Mouse (Mus musculus) left cerebral cortex, postnatal 14 days (tissue): ENCODE results near the gene Zyx. TPM values are rescaled to one million over a fixed set of nuclear protein-coding genes. Genes with fewer than 3 reads are reported as not detected.
A peak's percentile ranks its signal among the peaks of the same experiment; 100 is the strongest.

Source experiments
- DNase-seq, 2 experiments: peaks; one replicate each; pipeline ENCODE4 v3.0.0; 2021 to 2022; ENCODE audit warnings: low spot score in 2 of 2, mixed read lengths in 1 of 2
- intact Hi-C: fragments of 180-260 bp; cut with DNase I; formaldehyde crosslinking; loops from one replicate; pipeline ENCODE4 v1.15.1; 2025
- long read RNA-seq, 2 experiments: library from polyadenylated mRNA; stranded (forward); transcript quantifications; one replicate each; pipeline ENCODE4 v2.0.0; 2021
- total RNA-seq, 2 experiments: library from RNA; stranded (reverse); gene quantifications; 2 replicates each; pipeline ENCODE4 v1.2.3; 2021

Gene Zyx
- 10 to 100 TPM; 51.8 to 60.0 TPM for total RNA-seq
- long read RNA-seq, experiment 1, transcript Zyx-207 (10 exons, 2,605 nt) = major isoform, 8 of 37 reads
- long read RNA-seq, experiment 1, partial matches to known transcripts = 21 of 37 reads
- long read RNA-seq, experiment 1, other reads (novel, unspliced or antisense) = 4 of 37 reads
- long read RNA-seq, experiment 2, transcript Zyx-201 (9 exons, 2,301 nt) = minor isoform, 7 of 30 reads
- long read RNA-seq, experiment 2, transcript Zyx-207 (10 exons, 2,605 nt) = major isoform, 9 of 30 reads
- long read RNA-seq, experiment 2, partial matches to known transcripts = 12 of 30 reads
- long read RNA-seq, experiment 2, other reads (novel, unspliced or antisense) = 2 of 30 reads

- intact Hi-C loops = loop anchor here (2.0 to 5.0 kb wide), 2 partner anchors 25 to 33 kb away; partner anchors contain the start of gene Fam131b
- DNase-seq = peak; percentile 78 to 83
Measured at GRCm38 (mm10) chr6:42349426-42350020, at the start of gene Zyx. Gene Zyx (plus strand): TSS chr6:42349630.

- intact Hi-C loops = no loop called here
- DNase-seq = no peak
Measured at GRCm38 (mm10) chr6:42309816-42310378, 39.5 kb upstream of the Zyx start.

DNA sequence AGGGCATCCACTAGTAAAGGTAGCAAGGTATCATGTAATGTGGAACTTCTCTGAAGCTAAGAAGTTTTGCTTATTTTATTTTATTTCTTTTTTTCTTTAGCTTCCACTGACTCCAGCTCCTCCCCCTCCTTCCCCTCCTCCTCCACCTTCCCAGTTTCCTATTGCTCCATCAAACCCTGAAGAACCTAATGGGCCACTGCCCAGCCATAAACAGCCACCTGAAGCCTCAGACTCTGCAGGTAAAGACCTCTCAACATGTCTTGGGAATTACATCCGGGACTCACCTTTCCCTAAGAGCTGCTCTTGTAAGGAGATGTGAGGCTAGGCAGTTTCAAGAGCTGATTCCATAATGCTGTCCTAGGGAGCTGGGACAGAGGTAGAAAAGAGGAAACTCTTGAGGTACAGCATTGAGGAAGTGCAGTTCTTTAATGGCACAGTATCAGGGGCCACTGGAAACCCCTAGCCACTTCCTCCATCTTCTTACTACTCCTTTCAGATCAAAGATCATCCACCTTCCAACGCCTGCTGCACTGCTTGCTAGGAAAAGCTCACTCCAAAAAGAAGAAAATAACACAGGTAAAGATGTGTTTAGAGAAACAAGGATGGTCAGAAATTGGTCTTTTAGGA, 38.9 kb upstream of the Zyx start:
- DNase-seq = no peak
- intact Hi-C loops = no loop called here

DNA sequence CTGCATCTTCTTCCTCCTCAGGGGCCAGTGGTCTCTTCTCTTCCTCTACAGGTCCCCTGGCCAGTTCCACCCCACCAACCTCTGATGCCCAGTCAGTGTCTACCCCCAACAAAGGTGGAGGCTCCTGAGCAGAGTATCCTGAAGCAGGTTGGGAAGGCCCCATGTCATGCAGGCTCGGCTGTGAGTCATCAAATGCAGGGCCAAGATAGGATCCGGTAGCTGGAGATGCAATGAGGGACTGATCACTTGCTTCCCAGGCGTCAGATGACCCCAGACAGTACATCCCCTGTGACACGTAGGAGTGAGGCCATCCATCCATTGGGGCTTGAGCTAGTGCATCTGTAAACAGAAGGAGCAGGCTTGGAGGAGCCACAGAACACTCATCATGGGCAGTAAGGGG, 31.1 kb upstream of the Zyx start:
- intact Hi-C loops = no loop called here
- DNase-seq = no peak

GRCm38 (mm10) chr6:42323371-42324066, 25.9 kb upstream of the Zyx start:
- no peak for DNase-seq

GRCm38 (mm10) chr6:42324067-42324481, 25.4 kb upstream of the Zyx start:
- peak in 1 of 2 experiments; percentile 24 for DNase-seq
- intact Hi-C loops = loop anchor here (2.0 to 10.0 kb wide), 4 partner anchors 25 to 261 kb away; partner anchors contain the start of gene Zyx

More at GRCm38 (mm10) chr6:42323371-42324066, 25.9 kb upstream of the Zyx start:
- intact Hi-C loops = loop anchor here (2.0 to 10.0 kb wide), 4 partner anchors 25 to 261 kb away; partner anchors contain the start of gene Zyx

DNA sequence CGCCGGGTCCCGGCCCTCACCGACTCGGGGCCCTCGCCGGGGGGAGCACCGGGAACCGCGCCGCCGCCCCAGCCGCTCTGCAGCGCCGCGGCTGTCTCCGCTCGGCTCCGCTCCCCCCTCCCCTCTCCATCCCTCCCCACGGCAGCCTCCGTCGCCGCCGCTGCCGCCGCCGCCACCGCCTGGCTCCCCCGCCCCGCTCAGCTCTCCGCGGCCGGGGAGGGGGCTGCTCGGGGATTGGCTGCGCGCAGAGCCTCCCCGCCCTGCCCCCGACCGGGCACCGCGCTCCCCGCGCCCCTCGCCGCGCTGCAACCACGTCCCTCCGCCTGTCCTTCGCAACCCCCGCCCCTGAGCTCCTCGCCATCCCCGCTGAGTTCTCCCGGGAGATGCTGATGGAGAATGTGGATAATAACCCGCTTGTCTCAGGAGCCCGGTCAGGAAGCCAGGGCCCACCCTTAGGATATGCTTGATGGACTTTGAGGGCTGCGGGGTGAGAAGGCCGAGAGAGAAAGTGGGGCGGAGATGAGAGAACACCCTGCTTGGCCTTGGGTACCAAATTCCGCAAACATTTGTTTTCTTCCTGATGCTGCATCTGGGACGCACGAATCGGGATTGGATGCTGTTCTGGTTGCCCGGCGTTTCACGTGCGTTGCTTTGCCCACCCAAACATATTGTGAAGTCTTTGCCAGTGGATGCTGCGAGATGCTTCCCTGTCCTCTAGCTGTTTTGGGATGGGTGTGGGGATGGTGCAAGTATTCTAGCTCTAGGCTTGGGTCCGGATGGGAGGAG, 24.8 kb upstream of the Zyx start, which contains the start of gene Fam131b:
Fam131b (minus strand) TSS at position 162 of the 786 bp plus-strand sequence.
- intact Hi-C loops = loop anchor here (1.0 to 10.0 kb wide), 5 partner anchors 24 to 260 kb away; partner anchors contain the start of gene Zyx
- peak; percentile 61 to 77 for DNase-seq

GRCm38 (mm10) chr6:42325268-42325609, 24.2 kb upstream of the Zyx start:
- intact Hi-C loops = loop anchor here (1.0 to 10.0 kb wide), 3 partner anchors 24 to 260 kb away; partner anchors contain the start of gene Zyx
- peak; percentile 86 for DNase-seq

GRCm38 (mm10) chr6:42326509-42326908, 22.9 kb upstream of the Zyx start:
- intact Hi-C loops = loop anchor here (10.0 kb wide), 1 partner anchor 258 kb away; no protein-coding TSS in a partner anchor
- DNase-seq = no peak

DNA sequence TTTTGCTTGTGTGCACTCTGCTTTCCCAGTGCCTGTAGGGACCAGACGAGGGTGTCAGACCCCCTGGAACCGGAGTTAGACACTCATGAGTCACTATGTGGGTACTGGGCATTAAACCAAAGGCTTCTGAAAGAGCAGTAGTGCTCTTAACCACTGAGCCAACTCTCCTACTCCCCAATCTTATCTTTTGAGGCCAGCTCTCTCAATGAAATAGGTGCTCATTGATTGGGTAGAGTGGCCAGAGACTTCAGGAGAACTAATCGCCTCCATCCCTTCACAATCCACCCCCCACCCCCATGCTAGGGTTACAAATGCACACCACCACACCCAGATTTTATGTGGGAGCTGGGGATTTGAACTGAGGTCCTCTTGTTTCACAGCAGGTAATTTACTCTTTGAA, 20.7 kb upstream of the Zyx start:
- intact Hi-C loops = loop anchor here (10.0 kb wide), 1 partner anchor 256 kb away; no protein-coding TSS in a partner anchor
- no peak for DNase-seq

DNA sequence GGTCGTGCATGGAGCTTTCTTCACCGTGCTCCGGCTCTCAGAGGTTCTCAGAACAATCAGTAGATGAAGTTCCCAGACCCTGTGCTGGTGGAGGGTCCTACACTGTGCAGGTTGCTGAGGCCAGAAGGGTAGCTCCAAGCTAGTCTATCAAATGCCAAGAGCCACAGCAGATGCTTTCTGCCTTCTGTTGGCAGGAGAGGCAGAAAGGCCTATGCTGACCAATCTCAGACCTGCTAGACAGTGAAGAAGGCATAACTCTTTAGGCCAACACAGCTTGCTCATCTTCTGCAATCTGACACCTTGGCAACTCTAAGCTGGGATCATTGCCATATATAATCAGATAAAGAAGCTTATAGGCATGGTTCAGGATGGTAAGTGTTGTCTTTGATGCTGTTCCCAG, 19.2 kb upstream of the Zyx start:
- no peak for DNase-seq

DNA sequence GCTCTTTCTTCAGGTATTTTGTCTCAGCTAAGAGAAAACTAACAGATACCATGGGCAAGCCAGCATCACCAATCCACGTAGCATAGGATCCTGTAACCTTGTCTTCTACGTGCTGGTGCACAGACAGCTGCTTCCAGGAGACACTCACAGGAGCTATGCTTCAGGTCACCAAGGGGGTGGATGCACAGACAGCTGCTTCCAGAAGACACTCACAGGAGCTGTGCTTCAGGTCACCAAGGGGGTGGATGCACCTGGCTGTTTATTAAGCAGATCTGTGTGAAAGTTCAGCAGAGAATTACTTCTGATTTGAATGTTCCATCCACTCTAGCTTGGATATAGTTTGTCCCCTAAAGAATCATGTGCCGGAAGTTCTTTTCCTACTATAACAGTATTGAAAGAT, 18.5 kb upstream of the Zyx start:
- intact Hi-C loops = no loop called here
- DNase-seq = no peak

More for the DNA sequence above, 19.2 kb upstream of the Zyx start:
- intact Hi-C loops = no loop called here

GRCm38 (mm10) chr6:42339189-42339588, 10.2 kb upstream of the Zyx start:
- intact Hi-C loops = no loop called here

GRCm38 (mm10) chr6:42339981-42340380, 9.4 kb upstream of the Zyx start:
- intact Hi-C loops = no loop called here
- DNase-seq = peak in 1 of 2 experiments; percentile 51

More at GRCm38 (mm10) chr6:42339189-42339588, 10.2 kb upstream of the Zyx start:
- DNase-seq = no peak

DNA sequence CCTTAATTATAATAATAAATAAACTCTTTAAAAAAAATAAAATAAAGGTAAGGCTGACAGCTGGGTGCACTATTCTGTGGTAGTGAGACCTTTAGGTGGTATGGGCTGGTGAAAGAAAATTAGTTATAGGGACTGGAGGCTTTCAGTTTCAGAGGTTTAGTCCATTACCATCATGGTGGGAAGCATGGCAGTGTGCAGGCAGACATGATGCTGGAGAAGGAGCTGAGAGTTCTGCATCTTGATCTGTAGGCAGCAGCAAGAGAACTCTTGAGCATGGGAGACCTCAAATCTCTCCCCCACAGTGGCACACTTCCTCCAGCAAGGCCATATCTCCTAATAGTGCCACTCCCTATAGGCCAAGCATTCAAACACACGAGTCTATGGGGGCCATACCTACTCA, 7.3 kb upstream of the Zyx start:
- intact Hi-C loops = no loop called here
- no peak for DNase-seq

- intact Hi-C loops = no loop called here
- no peak for DNase-seq
Measured at GRCm38 (mm10) chr6:42343361-42344120, 5.9 kb upstream of the Zyx start.

- intact Hi-C loops = no loop called here
- DNase-seq = no peak
Measured at GRCm38 (mm10) chr6:42344255-42344654, 5.2 kb upstream of the Zyx start.
